ENCODE assay signal across 15 mouse cellular contexts in the genomic region with DNA sequence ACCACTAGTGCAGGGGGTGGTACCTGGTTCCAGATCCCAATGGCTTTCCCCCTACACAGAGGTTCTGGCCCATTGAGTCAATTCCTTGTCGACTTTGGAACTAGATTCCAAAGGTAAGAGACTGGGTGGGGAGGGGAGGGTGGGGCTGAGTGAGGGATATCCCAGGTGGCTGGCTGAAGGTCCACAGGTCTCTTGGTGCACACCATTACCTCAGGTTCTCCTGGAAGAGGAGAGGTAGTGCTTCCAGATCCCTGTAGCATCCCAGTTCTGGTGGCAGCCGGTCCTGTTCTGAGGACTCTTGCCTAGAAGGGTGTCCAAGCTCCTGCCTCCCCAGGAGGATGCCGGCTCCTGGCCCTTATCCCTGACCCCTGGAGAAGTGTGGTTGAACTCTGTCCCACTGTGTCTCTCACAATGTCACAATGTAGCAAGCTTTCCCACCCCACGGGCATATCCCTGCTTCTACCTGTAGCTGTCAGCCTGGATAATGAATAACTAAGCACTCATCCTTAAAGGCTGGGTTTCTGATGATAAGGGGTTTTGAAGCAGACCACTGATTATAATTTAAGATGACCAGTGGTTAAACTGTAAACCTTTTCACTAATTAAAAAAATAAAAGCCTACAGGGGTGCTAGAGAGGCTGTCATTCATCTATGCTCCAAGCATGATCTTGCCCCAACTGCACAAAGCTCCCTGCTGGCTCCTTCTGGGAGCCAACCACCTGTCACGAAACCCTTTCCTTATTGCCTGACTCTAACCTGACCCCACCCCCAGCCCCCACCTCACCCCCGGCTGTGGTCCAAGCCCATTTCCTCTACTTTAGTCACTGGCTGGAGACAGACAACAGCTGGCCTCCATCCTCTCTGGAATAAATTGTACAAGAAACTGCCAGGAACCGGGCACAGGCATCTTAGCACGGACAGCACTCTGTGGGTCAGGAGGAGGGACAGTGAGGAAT. TPM values are rescaled to one million over a fixed set of nuclear protein-coding genes. Genes with fewer than 3 reads are reported as not detected.
DNase-seq lines count a peak whose midpoint lies in the region; ATAC-seq and TF ChIP-seq lines count a peak whose summit lies in the region.
"Had no signal": no experiment of that assay in that cellular context is flagged by ENCODE, and none has a peak within 500 bp of the region (broad histone marks: within the 10 kb centered on the region; RNA-seq: fewer than 3 reads in every experiment).

No protein-coding gene starts in this region.

- DNase-seq in liver, adult 2 months (ENCODE audit: extremely low read depth, low read depth, low spot score), result peak; percentile 41
- peak; percentile 24 for DNase-seq in lung, postnatal 14 days
- no peak for DNase-seq in testis, postnatal 14 days (ENCODE audit: low spot score)
- DNase-seq in left cerebral cortex, adult 11 months (ENCODE audit: low spot score), result no peak
- no peak for DNase-seq in forebrain, embryonic 11.5 days (ENCODE audit: low spot score)
- DNase-seq: cerebellum, adult 18-20 months; right cerebral cortex, postnatal 14 days; thymus, postnatal 14 days had no signal

- TF ChIP-seq POLR2A in liver, adult 2 months (IDR thresholded peaks at IDR 0.05; ENCODE audit: extremely low read depth, insufficient read depth, low read length), result no peak

- no peak for ATAC-seq in liver, embryonic 12.5 days
- peak; percentile 64 for ATAC-seq in intestine, embryonic 15.5 days
- peak; percentile 79 for ATAC-seq in kidney, embryonic 14.5 days (ENCODE audit: low FRiP score, low TSS enrichment)
- no peak for ATAC-seq in forebrain, embryonic 11.5 days (replicated peaks; ENCODE audit: low FRiP score)

- peaks cover 59% of the 10 kb centered on the region for H3K79me2 ChIP-seq in liver, adult 2 months (ENCODE audit: control insufficient read depth, insufficient read depth, low read length)

- no peak overlapping the region for H3K9ac ChIP-seq in liver, adult 2 months (ENCODE audit: low read depth, low read length)
- H3K9ac ChIP-seq in liver, embryonic 12.5 days, result no peak overlapping the region
- no peak overlapping the region for H3K9ac ChIP-seq in intestine, embryonic 15.5 days
- no peak overlapping the region for H3K9ac ChIP-seq in kidney, embryonic 14.5 days (ENCODE audit: low read depth, low read length)
- no peak overlapping the region for H3K9ac ChIP-seq in forebrain, embryonic 11.5 days (ENCODE audit: low read length)
- H3K9ac ChIP-seq: forebrain, embryonic 12.5 days; hindbrain, embryonic 15.5 days; limb, embryonic 13.5 days; neural tube, embryonic 15.5 days had no signal

- no peaks in the 10 kb centered on the region for H3K27me3 ChIP-seq in liver, adult 2 months (ENCODE audit: control insufficient read depth, insufficient read depth, low read length)
- H3K27me3 ChIP-seq in liver, embryonic 12.5 days (replicated peaks), result no peaks in the 10 kb centered on the region
- H3K27me3 ChIP-seq in intestine, embryonic 15.5 days (replicated peaks), result no peaks in the 10 kb centered on the region
- H3K27me3 ChIP-seq in kidney, embryonic 14.5 days (ENCODE audit: control insufficient read depth, insufficient read depth, low read length), result no peaks in the 10 kb centered on the region
- H3K27me3 ChIP-seq in forebrain, embryonic 11.5 days (ENCODE audit: control insufficient read depth, insufficient read depth, low read length), result no peaks in the 10 kb centered on the region
- H3K27me3 ChIP-seq: forebrain, embryonic 12.5 days; hindbrain, embryonic 15.5 days; limb, embryonic 13.5 days; neural tube, embryonic 15.5 days had no signal

- H3K4me1 ChIP-seq in liver, adult 2 months (ENCODE audit: control insufficient read depth, insufficient read depth, low read length), result peaks cover 29% of the 10 kb centered on the region
- H3K4me1 ChIP-seq in liver, embryonic 12.5 days, result peaks cover 59% of the 10 kb centered on the region
- H3K4me1 ChIP-seq in intestine, embryonic 15.5 days (replicated peaks), result peaks cover 27% of the 10 kb centered on the region
- peaks cover 36% of the 10 kb centered on the region for H3K4me1 ChIP-seq in kidney, embryonic 14.5 days (ENCODE audit: control insufficient read depth, insufficient read depth, low read length)
- peaks cover 2% of the 10 kb centered on the region for H3K4me1 ChIP-seq in forebrain, embryonic 11.5 days (replicated peaks; ENCODE audit: control insufficient read depth, insufficient read depth, low read length)
- H3K4me1 ChIP-seq: hindbrain, embryonic 15.5 days; neural tube, embryonic 15.5 days had no signal

- TF ChIP-seq CTCF in liver, adult 2 months (IDR thresholded peaks at IDR 0.05; ENCODE audit: low read depth, low read length), result no peak

- no peaks in the 10 kb centered on the region for H3K9me3 ChIP-seq in liver, embryonic 12.5 days (replicated peaks)
- no peaks in the 10 kb centered on the region for H3K9me3 ChIP-seq in intestine, embryonic 15.5 days
- H3K9me3 ChIP-seq in kidney, embryonic 14.5 days (ENCODE audit: control insufficient read depth, low read length), result no peaks in the 10 kb centered on the region
- H3K9me3 ChIP-seq in forebrain, embryonic 11.5 days (ENCODE audit: control insufficient read depth, low read length), result no peaks in the 10 kb centered on the region
- H3K9me3 ChIP-seq: forebrain, embryonic 12.5 days; hindbrain, embryonic 15.5 days; limb, embryonic 13.5 days; neural tube, embryonic 15.5 days had no signal

- WGBS in liver, adult 2 months, result 45% methylated on average over 8 of the region's 8 CpGs
- 67% methylated on average over 8 of the region's 8 CpGs for WGBS in liver, embryonic 12.5 days (ENCODE audit: insufficient replicate concordance)
- 34% methylated on average over 8 of the region's 8 CpGs for WGBS in intestine, embryonic 15.5 days
- 28% methylated on average over 8 of the region's 8 CpGs for WGBS in kidney, embryonic 14.5 days
- 79% methylated on average over 8 of the region's 8 CpGs for WGBS in forebrain, embryonic 11.5 days

- 0 out of 2 replicates have a peak, but pooled peaks cover 3% of the 10 kb centered on the region for H3K36me3 ChIP-seq in liver, adult 2 months (ENCODE audit: control insufficient read depth, insufficient read depth, low read length)
- H3K36me3 ChIP-seq in liver, embryonic 12.5 days, result peaks cover 14% of the 10 kb centered on the region
- no peaks in the 10 kb centered on the region for H3K36me3 ChIP-seq in intestine, embryonic 15.5 days
- H3K36me3 ChIP-seq in kidney, embryonic 14.5 days (ENCODE audit: control insufficient read depth, insufficient read depth, low read length), result no peaks in the 10 kb centered on the region
- no peaks in the 10 kb centered on the region for H3K36me3 ChIP-seq in forebrain, embryonic 11.5 days (ENCODE audit: control insufficient read depth, insufficient read depth, low read length)
- H3K36me3 ChIP-seq: forebrain, embryonic 12.5 days; hindbrain, embryonic 15.5 days; limb, embryonic 13.5 days; neural tube, embryonic 15.5 days had no signal

- H3K4me3 ChIP-seq in liver, adult 2 months (ENCODE audit: insufficient read depth, low read depth, low read length), result no peak overlapping the region
- no peak overlapping the region for H3K4me3 ChIP-seq in liver, embryonic 12.5 days
- H3K4me3 ChIP-seq in intestine, embryonic 15.5 days (replicated peaks), result no peak overlapping the region
- H3K4me3 ChIP-seq in kidney, embryonic 14.5 days (ENCODE audit: low read length), result no peak overlapping the region
- no peak overlapping the region for H3K4me3 ChIP-seq in forebrain, embryonic 11.5 days (ENCODE audit: low read depth, low read length)
- H3K4me3 ChIP-seq: forebrain, embryonic 12.5 days; hindbrain, embryonic 15.5 days; limb, embryonic 13.5 days; neural tube, embryonic 15.5 days had no signal

- no peak overlapping the region for H3K27ac ChIP-seq in liver, adult 2 months (replicated peaks; ENCODE audit: insufficient read depth, low read depth, low read length)
- H3K27ac ChIP-seq in liver, embryonic 12.5 days, result no peak overlapping the region
- H3K27ac ChIP-seq in intestine, embryonic 15.5 days, result 0 out of 2 replicates have a peak overlapping the region, but pooled peaks have one; percentile 4
- peak overlapping the region; percentile 56; the same call in 1 of the 2 replicates for H3K27ac ChIP-seq in kidney, embryonic 14.5 days (ENCODE audit: low read depth, low read length)
- no peak overlapping the region for H3K27ac ChIP-seq in forebrain, embryonic 11.5 days (ENCODE audit: low read depth, low read length)
- H3K27ac ChIP-seq: forebrain, embryonic 12.5 days; hindbrain, embryonic 15.5 days; limb, embryonic 13.5 days; neural tube, embryonic 15.5 days had no signal

- no peak overlapping the region for H3K4me2 ChIP-seq in liver, embryonic 12.5 days
- H3K4me2 ChIP-seq in intestine, embryonic 15.5 days (replicated peaks), result no peak overlapping the region
- H3K4me2 ChIP-seq in kidney, embryonic 14.5 days (replicated peaks; ENCODE audit: low read depth, low read length), result no peak overlapping the region
- no peak overlapping the region for H3K4me2 ChIP-seq in forebrain, embryonic 11.5 days (ENCODE audit: low read depth, low read length, severe bottlenecking)
- H3K4me2 ChIP-seq: forebrain, embryonic 12.5 days; hindbrain, embryonic 15.5 days; limb, embryonic 13.5 days; neural tube, embryonic 15.5 days had no signal

RNA-seq across cellular contexts. Expression of a gene that starts 20.7 kb away (rescaled TPM):
- 4.1 and 4.6 TPM in 2 replicates for total RNA-seq in liver, adult 2 months (2014; rRNA removed)
- polyA plus RNA-seq in liver, adult 2 months (2012; rRNA removed), result 10.0 and 10.9 TPM in 2 replicates
- polyA plus RNA-seq in liver, embryonic 12.5 days (2016; fragmentation: Nextera tagmentation; extraction: Ambion mirVana), result 4.5 and 4.8 TPM in 2 replicates
- 15.8 and 16.8 TPM in 2 replicates for polyA plus RNA-seq in intestine, embryonic 15.5 days (2015; fragmentation: Nextera tagmentation; extraction: Ambion mirVana)
- polyA plus RNA-seq in kidney, embryonic 14.5 days (2014; fragmentation: Nextera tagmentation; extraction: Ambion mirVana), result 11.2 and 13.7 TPM in 2 replicates
- 11.6 and 11.7 TPM in 2 replicates for polyA plus RNA-seq in forebrain, embryonic 11.5 days (2014; fragmentation: Nextera tagmentation; extraction: Ambion mirVana)

RNA-seq across cellular contexts. Expression of a gene that starts 22.6 kb away (rescaled TPM):
- 17.5 and 25.6 TPM in 2 replicates for total RNA-seq in liver, adult 2 months (2014; rRNA removed)
- polyA plus RNA-seq in liver, adult 2 months (2012; rRNA removed), result 10.3 and 13.8 TPM in 2 replicates
- polyA plus RNA-seq in liver, embryonic 12.5 days (2016; fragmentation: Nextera tagmentation; extraction: Ambion mirVana), result 8.6 and 8.9 TPM in 2 replicates
- 9.5 TPM in 2 replicates for polyA plus RNA-seq in intestine, embryonic 15.5 days (2015; fragmentation: Nextera tagmentation; extraction: Ambion mirVana)
- polyA plus RNA-seq in kidney, embryonic 14.5 days (2014; fragmentation: Nextera tagmentation; extraction: Ambion mirVana), result 4.7 and 12.2 TPM in 2 replicates
- 14.9 and 15.4 TPM in 2 replicates for polyA plus RNA-seq in forebrain, embryonic 11.5 days (2014; fragmentation: Nextera tagmentation; extraction: Ambion mirVana)

Comparison
In these comparisons a context has a peak if more than half of its experiments do, and no peak if none do; other contexts are left out.
1. DNase-seq: peak in liver, adult 2 months (single experiment) and lung, postnatal 14 days (single experiment); none in testis, postnatal 14 days (single experiment), left cerebral cortex, adult 11 months (single experiment) and forebrain, embryonic 11.5 days (single experiment).
2. H3K27ac ChIP-seq: peak in intestine, embryonic 15.5 days (single experiment) and kidney, embryonic 14.5 days (single experiment); none in liver, adult 2 months (single experiment), liver, embryonic 12.5 days (single experiment) and forebrain, embryonic 11.5 days (single experiment).
3. ATAC-seq: peak in intestine, embryonic 15.5 days (single experiment) and kidney, embryonic 14.5 days (single experiment); none in liver, embryonic 12.5 days (single experiment) and forebrain, embryonic 11.5 days (single experiment).